ENCODE assay signal across 25 mouse cellular contexts in the genomic region with DNA sequence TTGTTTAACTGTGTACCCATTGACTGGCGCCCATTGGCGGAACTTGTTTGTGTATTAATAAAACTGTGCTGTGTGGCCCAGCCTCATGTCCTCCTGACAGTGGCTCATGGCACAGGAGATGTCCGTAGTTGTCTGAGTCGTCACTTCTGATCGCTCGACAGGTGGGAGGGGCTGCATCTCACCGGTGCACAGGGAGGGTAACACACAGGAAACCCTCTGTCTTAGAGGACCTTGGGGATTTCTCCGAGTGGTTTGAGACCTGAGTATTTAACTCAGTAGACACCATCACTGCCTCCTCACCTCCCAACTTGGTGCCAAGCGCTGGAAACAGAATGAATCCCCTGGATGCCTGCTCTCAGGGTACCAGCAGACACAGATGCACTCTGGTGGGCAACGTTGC.
DNase-seq lines count a peak whose midpoint lies in the region; ATAC-seq and TF ChIP-seq lines count a peak whose summit lies in the region.
"Had no signal": no experiment of that assay in that cellular context is flagged by ENCODE, and none has a peak within 500 bp of the region (broad histone marks: within the 10 kb centered on the region; RNA-seq: fewer than 3 reads in every experiment).

No protein-coding gene starts in this region.

- 70% methylated on average over 10 of the region's 10 CpGs for WGBS in thymus, adult 2 months
- 75% methylated on average over 10 of the region's 10 CpGs for WGBS in heart, embryonic 10.5 days

- no peak overlapping the region for H3K4me3 ChIP-seq in thymus, adult 2 months (ENCODE audit: control insufficient read depth, insufficient read depth, low read length)
- no peak overlapping the region for H3K4me3 ChIP-seq in heart, embryonic 10.5 days
- H3K4me3 ChIP-seq: embryonic facial prominence, embryonic 12.5 days; embryonic facial prominence, embryonic 15.5 days; forebrain, embryonic 12.5 days; forebrain, embryonic 15.5 days; heart, embryonic 13.5 days; hindbrain, embryonic 12.5 days; hindbrain, embryonic 15.5 days had no signal

- no peaks in the 10 kb centered on the region for H3K36me3 ChIP-seq in thymus, adult 2 months (ENCODE audit: control insufficient read depth, insufficient read depth, low read length)
- H3K36me3 ChIP-seq in heart, embryonic 10.5 days = peaks cover 45% of the 10 kb centered on the region

- TF ChIP-seq CTCF in thymus, adult 2 months (IDR thresholded peaks at IDR 0.05; ENCODE audit: borderline replicate concordance, control insufficient read depth, extremely low read depth, insufficient read depth, low read length, poor library complexity) = no peak

- ATAC-seq in activated CD4-positive, CD25-positive, alpha-beta regulatory T cell, adult 4 months = peak; percentile 73
- ATAC-seq: forebrain, embryonic 15.5 days; intestine, embryonic 16.5 days had no signal

- DNase-seq in thymus, adult 2 months = peak; percentile 16
- no peak for DNase-seq in thymus, postnatal 10 days (ENCODE audit: low spot score in 2 of 2)
- peak; percentile 26 for DNase-seq in thymus, postnatal 4 days
- DNase-seq in thymus, postnatal 36 days = no peak
- DNase-seq in naive thymus-derived CD4-positive, alpha-beta T cell, adult 2 months (ENCODE audit: low read depth) = peak; percentile 64
- DNase-seq in heart, embryonic 10.5 days (ENCODE audit: low spot score) = no peak
- DNase-seq in cerebellum, postnatal 25 days = no peak
- DNase-seq: adrenal gland, adult 2 months; adrenal gland, postnatal 14 days; cerebellum, adult 11 months; cerebellum, adult 8-10 months; cerebellum, postnatal 10 days; gastrocnemius, postnatal 25 days; heart, adult 18-20 months; heart, postnatal 14 days; heart, postnatal 4 days had no signal

- H3K27ac ChIP-seq in thymus, adult 2 months (ENCODE audit: control insufficient read depth, insufficient read depth, low read length) = no peak overlapping the region
- no peak overlapping the region for H3K27ac ChIP-seq in heart, embryonic 10.5 days
- H3K27ac ChIP-seq: embryonic facial prominence, embryonic 12.5 days; embryonic facial prominence, embryonic 15.5 days; forebrain, embryonic 12.5 days; forebrain, embryonic 15.5 days; heart, embryonic 13.5 days; hindbrain, embryonic 12.5 days; hindbrain, embryonic 15.5 days had no signal

- no peak for TF ChIP-seq POLR2A in thymus, adult 2 months (IDR thresholded peaks at IDR 0.05; ENCODE audit: control insufficient read depth, extremely low read depth, insufficient read depth, low read length, poor library complexity)

- H3K27me3 ChIP-seq in thymus, adult 2 months (ENCODE audit: control insufficient read depth, insufficient read depth, low read length) = no peaks in the 10 kb centered on the region
- H3K27me3 ChIP-seq in heart, embryonic 10.5 days (ENCODE audit: insufficient read depth, poor library complexity, severe bottlenecking) = no peaks in the 10 kb centered on the region
- H3K27me3 ChIP-seq: embryonic facial prominence, embryonic 12.5 days; embryonic facial prominence, embryonic 15.5 days; forebrain, embryonic 12.5 days; forebrain, embryonic 15.5 days; heart, embryonic 13.5 days; hindbrain, embryonic 12.5 days; hindbrain, embryonic 15.5 days had no signal

- H3K9me3 ChIP-seq in heart, embryonic 10.5 days = no peaks in the 10 kb centered on the region
- H3K9me3 ChIP-seq: embryonic facial prominence, embryonic 12.5 days; embryonic facial prominence, embryonic 15.5 days; forebrain, embryonic 12.5 days; forebrain, embryonic 15.5 days; heart, embryonic 13.5 days; hindbrain, embryonic 12.5 days; hindbrain, embryonic 15.5 days had no signal

- H3K4me1 ChIP-seq in thymus, adult 2 months (replicated peaks; ENCODE audit: control insufficient read depth, insufficient read depth, low read length) = peaks cover 36% of the 10 kb centered on the region
- no peaks in the 10 kb centered on the region for H3K4me1 ChIP-seq in heart, embryonic 10.5 days
- H3K4me1 ChIP-seq: embryonic facial prominence, embryonic 12.5 days; embryonic facial prominence, embryonic 15.5 days; forebrain, embryonic 12.5 days; heart, embryonic 13.5 days; hindbrain, embryonic 12.5 days had no signal

Comparison
In these comparisons a context has a peak if more than half of its experiments do, and no peak if none do; other contexts are left out.
1. DNase-seq: peak in thymus, adult 2 months (single experiment), thymus, postnatal 4 days (single experiment) and naive thymus-derived CD4-positive, alpha-beta T cell, adult 2 months (single experiment); none in thymus, postnatal 10 days (0 of 2), thymus, postnatal 36 days (0 of 2), heart, embryonic 10.5 days (single experiment) and cerebellum, postnatal 25 days (0 of 2).